Mouse (Mus musculus): ENCODE measurements at regions not wholly inside any gene's neighbourhood (a gene's known extent, or its start where the extent isn't known, plus 50 kb on each side); places are given as distances from the start of the nearest gene placed in this dataset.

DNA sequence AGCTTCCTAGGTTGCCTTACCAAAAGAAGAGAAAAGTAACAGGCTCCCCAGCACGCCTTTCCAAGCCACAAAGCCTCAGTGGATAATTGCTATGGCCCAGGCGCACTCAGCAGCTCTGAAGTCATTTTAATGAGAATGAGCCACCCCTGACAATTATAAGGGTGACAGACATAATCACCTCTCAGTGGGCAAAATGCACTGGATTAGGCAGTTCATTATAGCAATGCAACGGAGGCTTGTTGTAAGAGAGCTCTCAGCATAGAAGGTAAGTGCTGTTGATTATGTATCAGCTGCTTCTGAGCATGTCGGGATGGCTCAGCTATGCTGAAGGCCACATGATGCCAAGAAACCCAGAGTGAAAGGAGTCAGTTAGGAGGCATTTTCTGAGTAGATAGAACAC lies 181.4 kb downstream of the Edem1 start:
- peak; percentile 83 for DNase-seq (ENCODE audit: low spot score)

DNA sequence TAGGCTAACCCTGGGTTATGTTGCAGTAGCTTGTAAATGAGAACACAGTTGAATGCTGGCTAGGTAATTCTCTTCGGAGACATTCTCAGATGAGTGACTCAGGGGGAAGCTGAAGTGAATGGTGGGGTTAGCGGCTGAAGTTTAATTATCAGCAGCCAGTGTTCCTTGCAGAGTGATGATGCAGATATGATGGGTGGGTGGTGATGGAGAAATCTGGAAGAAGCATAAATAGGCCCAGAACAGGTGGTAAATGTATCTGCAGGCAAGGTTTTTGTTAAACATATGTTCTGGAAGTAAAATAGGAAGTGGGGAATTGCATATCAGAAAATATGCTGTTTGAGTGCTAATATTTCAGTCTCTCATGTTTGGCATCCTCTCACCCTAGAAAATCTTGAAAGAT lies 191.3 kb downstream of the Edem1 start:
- Histone ChIP-seq H3K4me2 (ENCODE audit: low read length) (no peak overlapping the region), H3K4me1 (ENCODE audit: control insufficient read depth, insufficient read depth, low read length) (no peaks in the 10 kb centered on the region), H3K27me3 (replicated peaks; ENCODE audit: control insufficient read depth, insufficient read depth, low read length) (no peaks in the 10 kb centered on the region), H3K27ac (ENCODE audit: low read depth, low read length) (no peak overlapping the region), H3K9ac (ENCODE audit: low read length) (no peak overlapping the region), H3K4me3 (ENCODE audit: low read depth, low read length) (no peak overlapping the region), H3K36me3 (ENCODE audit: control insufficient read depth, insufficient read depth, low read length) (no peaks in the 10 kb centered on the region), H3K9me3 (replicated peaks; ENCODE audit: control insufficient read depth, low read length) (no peaks in the 10 kb centered on the region)
- DNase-seq (ENCODE audit: low spot score) (no peak), ATAC-seq (no peak)
- WGBS, result 87% methylated on average over 2 of the region's 2 CpGs

More for the DNA sequence above, 181.4 kb downstream of the Edem1 start:
- Histone ChIP-seq H3K4me1 (ENCODE audit: control insufficient read depth, insufficient read depth, low read length) (peaks cover 12% of the 10 kb centered on the region), H3K4me2 (ENCODE audit: low read length) (no peak overlapping the region), H3K4me3 (ENCODE audit: low read depth, low read length) (no peak overlapping the region), H3K9ac (ENCODE audit: low read length) (no peak overlapping the region), H3K9me3 (replicated peaks; ENCODE audit: control insufficient read depth, low read length) (no peaks in the 10 kb centered on the region), H3K27me3 (replicated peaks; ENCODE audit: control insufficient read depth, insufficient read depth, low read length) (no peaks in the 10 kb centered on the region), H3K27ac (ENCODE audit: low read depth, low read length) (peak overlapping the region; percentile 59), H3K36me3 (ENCODE audit: control insufficient read depth, insufficient read depth, low read length) (no peaks in the 10 kb centered on the region)
- peak; percentile 93 for ATAC-seq
- WGBS, result 5% methylated on average over 4 of the region's 4 CpGs

All from forebrain, embryonic 14.5 days (tissue).